Mouse (Mus musculus) urinary bladder, postnatal 14 days (tissue): Measurements from ENCODE around the gene Ptprr.

Experiments
- DNase-seq: peaks from one replicate; pipeline ENCODE4 v3.0.0; 2021; ENCODE audit warnings: low spot score

Gene Ptprr

DNA sequence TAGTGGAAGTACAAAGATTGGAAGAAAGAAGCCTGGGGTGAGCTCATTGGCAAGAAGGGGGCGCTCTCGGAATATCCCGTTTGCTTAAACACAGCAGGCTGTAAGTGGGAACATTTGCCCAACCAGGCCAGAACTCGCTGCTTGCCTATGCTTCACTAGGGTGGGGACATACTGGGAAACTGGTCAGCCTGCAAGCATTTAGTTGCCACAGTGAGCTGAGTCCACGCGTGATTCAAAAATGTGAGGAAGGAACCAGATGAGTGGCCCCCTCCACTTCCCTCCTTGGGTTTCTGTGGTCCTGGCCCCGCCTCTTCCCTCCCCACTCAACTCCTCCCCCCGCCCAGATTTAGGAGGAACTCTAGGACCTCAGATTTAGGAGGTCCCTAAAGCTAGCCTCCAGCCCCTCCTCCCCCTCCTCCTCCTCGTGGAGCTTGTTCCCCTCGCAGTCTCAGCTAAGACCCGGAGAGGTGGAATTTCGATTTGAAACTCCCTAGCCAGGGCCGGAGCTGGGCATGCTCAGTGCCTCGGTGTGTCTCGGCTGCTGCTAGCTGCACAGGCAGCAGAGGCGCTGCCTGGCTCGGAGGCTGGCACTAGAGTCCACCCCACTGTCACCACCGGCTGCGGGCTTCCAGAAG lies at the start of gene Ptprr:
TSS of gene Ptprr (plus strand) at position 369 of the 635 bp plus-strand sequence.
- peak; percentile 23 for DNase-seq

DNA sequence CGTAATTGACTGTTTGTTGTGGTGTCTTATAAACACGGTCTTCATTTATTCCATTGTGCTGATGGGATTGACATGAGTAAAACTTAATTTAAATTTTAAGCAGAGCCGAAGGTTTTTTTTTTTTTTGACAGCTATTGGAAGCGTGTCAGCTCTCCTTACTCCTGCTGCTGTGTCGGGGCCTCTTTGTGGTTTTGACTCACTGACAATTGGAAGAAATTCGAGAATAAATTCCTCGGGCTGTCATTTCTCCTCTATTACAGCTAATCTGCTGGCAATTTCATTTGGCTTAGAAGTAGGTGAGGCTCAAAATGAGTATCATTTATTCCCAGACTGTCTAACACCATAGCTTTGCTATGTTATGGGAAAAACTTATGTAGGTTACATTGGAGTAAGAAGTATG lies 41.7 kb upstream of the Ptprr start:
- DNase-seq, result no peak

DNA sequence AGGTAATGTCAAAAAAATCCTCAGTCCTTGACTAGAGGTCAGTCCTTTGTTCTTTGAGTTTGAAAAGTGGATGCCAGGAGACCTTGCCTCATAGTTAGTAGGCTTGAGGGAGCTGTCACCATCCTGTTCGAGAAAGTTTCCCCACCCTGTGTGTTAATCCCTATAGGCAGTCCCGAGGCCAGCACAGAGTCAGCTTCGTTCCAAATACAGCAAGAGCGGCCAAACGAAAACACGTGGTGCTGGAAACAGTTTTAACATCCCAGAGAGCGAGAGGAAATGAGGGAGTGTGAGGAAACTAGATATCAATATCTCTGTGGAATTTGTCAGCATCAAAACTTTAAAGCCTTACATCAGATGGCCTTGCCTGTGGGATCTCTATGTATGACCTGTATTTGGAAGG lies 39.0 kb upstream of the Ptprr start:
- DNase-seq, result peak; percentile 37

DNA sequence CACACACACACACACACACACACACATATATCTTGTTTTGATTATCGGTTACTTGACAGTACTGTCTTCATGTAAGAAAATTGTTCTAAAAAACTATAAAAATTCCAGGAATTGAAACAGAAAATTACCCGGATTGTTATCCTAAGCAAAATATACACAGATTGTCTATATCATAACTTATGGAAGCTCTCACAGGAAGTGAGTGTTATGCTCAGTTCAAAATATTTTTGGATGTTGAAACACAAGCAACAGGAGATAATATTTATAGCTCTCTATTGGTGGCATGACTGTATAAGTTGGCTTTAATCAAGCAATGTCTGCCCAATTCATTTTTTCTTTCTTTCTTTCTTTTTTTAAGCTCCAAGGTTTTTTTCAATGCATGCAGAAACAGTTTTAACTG lies 38.0 kb upstream of the Ptprr start:
- DNase-seq, result no peak

DNA sequence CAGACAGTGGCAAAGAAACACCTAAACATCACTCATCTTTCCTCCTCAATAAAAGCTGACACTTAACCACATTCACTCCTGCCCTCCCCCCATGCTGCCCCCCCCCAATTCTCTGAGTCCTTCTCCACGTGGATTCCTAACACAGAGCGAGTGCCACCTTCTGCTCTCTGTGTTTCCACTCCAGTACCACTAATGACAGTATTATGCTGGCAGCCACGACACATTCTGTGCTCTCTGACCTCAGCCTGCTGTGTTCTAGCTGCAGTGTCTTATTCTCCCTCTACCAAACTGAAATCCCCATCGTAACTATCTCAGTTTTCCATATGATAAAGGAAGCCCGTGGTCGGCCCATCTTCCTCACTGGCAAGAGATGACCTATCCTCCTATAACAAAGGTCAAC lies 33.7 kb upstream of the Ptprr start:
- no peak for DNase-seq

GRCm38 (mm10) chr10:116001838-116002237 lies 16.2 kb upstream of the Ptprr start:
- no peak for DNase-seq

DNA sequence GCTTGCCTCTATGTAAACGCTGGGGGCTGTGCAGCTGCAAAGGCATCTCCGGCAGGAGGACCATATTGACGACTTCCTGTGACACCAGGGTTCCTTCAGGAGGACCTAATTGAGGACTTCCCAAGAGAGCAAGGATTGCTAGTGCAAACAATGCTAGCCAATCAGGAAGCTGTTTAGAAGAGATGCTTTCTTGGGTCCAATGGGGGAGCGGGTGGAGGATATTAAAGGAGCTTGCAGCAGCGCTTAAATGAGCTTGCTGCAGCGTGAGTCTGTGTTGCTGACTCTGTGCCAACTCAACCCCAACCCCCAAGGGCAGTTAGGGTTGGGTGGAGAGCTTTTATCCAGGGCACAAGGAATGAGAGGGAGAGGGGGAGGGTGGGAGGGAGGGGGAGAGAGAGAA lies 11.3 kb upstream of the Ptprr start:
- no peak for DNase-seq

DNA sequence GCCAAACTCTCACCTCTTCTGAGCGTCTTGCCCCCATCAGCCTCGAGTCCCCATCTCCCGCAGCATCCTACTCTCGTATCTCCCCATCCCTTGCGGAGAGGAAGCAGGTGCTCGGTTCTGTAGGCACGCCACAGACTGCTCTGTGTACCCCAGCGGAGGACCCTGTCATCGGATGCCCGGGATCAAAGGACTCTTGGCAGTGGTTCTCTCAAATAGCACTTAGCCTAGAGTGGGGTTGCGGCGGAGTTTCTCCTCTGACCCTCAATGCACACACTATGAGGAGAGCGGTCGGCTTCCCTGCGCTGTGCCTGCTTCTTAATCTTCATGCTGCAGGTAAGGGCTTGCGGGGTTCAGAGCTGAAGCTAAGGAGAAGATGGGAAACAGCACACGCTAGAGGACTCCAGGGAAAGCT lies 473 bp downstream of the Ptprr start:
- no peak for DNase-seq

GRCm38 (mm10) chr10:116019086-116019860 lies 1.3 kb downstream of the Ptprr start:
- DNase-seq, result peak; percentile 9

DNA sequence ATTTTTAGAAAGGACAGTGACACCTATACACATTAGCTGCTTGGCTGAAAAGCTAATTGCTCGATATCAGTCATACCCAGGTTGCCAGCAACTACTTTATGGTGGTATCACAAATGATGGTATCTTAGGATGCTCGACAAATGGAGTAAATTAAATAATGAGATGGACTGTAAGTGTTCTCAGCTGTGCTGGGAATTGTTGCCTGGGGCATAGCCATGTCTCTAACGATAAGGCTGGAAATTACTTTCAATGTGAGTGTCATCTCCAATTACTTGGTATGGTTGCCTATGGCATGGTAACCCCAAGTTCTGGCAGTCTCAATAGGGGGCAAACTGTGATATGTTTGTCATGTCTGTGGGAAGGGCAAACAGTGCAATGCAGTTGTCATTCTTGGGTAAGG lies 3.1 kb downstream of the Ptprr start:
- DNase-seq, result no peak

DNA sequence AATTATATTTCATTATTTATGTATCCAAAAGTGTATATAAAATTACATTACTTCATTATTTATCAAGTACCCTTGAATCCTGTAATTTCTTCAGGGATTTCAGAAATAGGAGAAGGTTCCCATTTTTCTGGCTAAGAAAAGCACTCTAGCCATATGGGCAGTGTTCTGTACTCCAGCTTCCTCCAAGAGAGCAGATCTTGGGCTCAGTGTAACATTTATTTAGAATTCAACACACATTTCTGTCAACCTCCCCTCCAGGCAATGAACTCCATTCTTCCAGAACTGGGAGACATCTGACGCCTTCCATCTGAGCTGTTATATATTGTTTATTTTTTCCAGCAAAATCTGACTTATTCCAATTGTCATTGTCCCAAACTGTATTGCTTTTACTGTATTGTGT lies 20.1 kb downstream of the Ptprr start:
- DNase-seq, result no peak

- DNase-seq, result no peak
Measured at GRCm38 (mm10) chr10:116075954-116076353, 57.9 kb downstream of the Ptprr start.

DNA sequence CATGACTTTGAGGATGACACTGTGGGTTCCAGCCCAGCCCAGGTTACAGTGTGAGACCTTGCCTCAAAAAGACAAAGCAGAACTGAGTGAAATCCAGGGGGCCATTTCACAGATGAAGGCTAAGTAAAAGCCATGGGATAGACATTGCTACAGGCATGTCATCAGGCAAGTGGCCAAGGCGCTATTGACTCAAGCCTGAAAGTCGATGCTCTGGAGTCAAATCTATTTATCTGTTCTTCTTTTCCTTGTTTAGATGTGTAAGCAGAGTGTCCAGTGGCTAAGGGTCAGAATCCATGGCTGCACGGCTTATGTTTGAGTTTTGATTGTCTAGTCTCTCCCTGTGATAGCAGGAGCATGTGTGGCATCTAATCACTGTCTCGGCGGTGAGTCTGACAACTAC lies 60.6 kb downstream of the Ptprr start:
- no peak for DNase-seq

DNA sequence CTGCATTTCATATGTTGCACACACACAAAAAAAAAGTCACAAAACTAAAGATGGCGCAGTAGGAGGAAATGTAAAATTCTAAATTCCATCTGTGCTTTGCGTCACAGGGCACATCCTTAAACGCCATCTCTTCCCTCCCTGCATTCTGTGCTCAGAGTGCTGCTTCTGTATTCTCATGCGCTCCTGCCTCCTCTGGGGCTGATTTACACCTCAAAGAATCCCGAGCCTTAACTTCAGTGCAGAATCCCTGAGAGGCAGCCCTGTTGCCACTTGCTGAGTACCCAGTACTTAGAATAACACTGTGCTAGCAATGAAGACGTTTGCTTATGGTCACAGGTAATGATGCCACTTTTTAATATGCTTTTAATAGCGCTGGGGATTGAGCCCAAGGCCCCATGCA lies 61.4 kb downstream of the Ptprr start:
- DNase-seq, result no peak

- DNase-seq, result no peak
Measured at GRCm38 (mm10) chr10:116080841-116081240, 62.8 kb downstream of the Ptprr start.

GRCm38 (mm10) chr10:116083965-116084364 lies 66.0 kb downstream of the Ptprr start:
- DNase-seq, result no peak

GRCm38 (mm10) chr10:116096466-116096865 lies 78.5 kb downstream of the Ptprr start:
- DNase-seq, result no peak

- DNase-seq, result no peak
Measured at GRCm38 (mm10) chr10:116098470-116098869, 80.5 kb downstream of the Ptprr start.

- no peak for DNase-seq
Measured at GRCm38 (mm10) chr10:116108176-116108575, 90.2 kb downstream of the Ptprr start.

GRCm38 (mm10) chr10:116108730-116109129 lies 90.7 kb downstream of the Ptprr start:
- DNase-seq, result no peak

- no peak for DNase-seq
Measured at GRCm38 (mm10) chr10:116112868-116113267, 94.9 kb downstream of the Ptprr start.

GRCm38 (mm10) chr10:116113867-116114474 lies 96.0 kb downstream of the Ptprr start, which contains the start of gene 4933416C03Rik:
TSS of gene 4933416C03Rik (minus strand) at chr10:116113917.
- no peak for DNase-seq
